Mouse (Mus musculus): ENCODE measurements around the gene Klhl2.
A peak's percentile ranks its signal among the peaks of the same experiment; 100 is the strongest.

The Klhl2 gene

DNA sequence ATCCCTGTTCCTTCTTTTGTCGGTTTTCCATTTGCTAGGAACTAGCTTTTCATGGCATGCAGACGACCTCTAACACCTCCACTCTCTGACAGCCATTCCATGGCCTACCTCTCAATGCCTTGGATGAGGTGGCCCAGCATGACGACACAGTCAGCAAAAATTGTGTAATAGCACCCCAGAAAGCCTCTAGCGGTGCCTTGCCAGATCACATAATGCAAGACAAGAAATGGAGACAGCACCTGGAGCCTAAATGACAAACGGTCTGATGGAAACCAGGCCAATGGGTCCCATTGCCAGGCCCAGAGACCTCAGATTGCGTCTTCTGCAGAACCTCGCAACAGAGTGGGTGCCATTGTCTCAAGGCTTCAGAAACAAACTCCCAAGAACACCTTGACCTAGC, 137.3 kb downstream of the Klhl2 start:
- no peak for ATAC-seq (ENCODE audit: insufficient number of reproducible peaks, low FRiP score, low TSS enrichment)

- ATAC-seq (ENCODE audit: insufficient number of reproducible peaks, low FRiP score, low TSS enrichment), result no peak
Observed at GRCm38 (mm10) chr8:64711544-64711943, 138.3 kb downstream of the Klhl2 start.

DNA sequence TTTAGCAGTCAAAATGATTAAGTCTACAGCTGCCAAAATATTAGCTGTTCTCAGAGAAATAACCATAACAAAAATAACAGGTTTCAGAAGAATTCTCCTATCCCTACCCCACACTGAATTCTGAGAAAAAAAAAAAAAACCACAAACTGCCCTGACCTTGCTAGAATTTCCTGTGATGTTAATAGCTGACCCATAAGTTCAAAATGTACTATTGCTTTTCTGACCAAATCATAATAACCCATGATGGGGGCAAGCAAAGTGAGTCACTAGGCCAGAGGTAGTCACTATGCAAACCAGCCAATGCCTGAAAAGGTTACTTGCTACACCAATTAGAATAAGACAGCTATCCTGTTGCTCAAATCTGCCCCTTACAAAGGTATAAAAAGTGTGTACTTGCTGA, 142.3 kb downstream of the Klhl2 start:
- ATAC-seq (ENCODE audit: insufficient number of reproducible peaks, low FRiP score, low TSS enrichment), result no peak

GRCm38 (mm10) chr8:64703191-64703590, 146.6 kb downstream of the Klhl2 start:
- ATAC-seq (ENCODE audit: insufficient number of reproducible peaks, low FRiP score, low TSS enrichment), result no peak

GRCm38 (mm10) chr8:64692651-64693201, 157.1 kb downstream of the Klhl2 start, which contains the start of gene Cpe:
Gene Cpe (minus strand): TSS chr8:64693054.
- ATAC-seq (ENCODE audit: insufficient number of reproducible peaks, low FRiP score, low TSS enrichment), result peak; percentile 95

DNA sequence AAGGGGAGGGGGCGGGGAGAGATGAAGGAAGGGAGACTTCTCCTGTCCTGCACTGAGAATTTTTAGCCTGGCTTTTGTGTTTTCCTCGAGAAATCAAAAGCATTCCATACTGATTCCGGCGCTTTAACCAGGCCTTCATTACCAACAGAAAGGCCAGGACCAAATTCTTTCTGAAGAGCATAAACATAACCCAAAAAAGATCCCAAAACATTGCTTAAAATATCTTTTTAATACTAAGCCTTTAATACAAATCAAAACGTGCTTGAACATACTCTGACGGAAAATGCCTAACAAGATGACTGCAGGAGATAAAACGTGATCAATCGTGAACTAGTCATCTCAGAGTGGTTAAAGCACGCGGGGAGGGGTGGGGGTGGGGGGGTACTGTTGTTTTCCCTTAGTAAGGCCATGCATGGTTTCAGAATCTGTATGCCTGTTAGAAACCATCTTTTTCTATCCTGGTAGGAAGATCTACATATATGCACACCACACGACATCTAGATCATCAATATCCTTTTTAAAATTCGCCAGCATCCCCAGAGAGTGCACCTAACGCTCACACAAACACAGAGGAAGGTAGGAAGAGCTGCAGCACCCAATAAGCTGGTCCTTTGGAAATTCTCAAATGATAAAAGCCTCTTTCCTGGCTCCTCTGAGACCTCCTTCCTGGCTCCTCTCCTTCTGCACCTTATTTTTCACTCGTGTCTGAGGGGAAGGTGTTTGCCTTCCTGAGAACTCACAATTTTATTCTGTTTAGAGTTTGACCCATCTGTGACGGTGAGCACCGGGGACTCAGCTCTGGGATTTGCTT, 158.0 kb downstream of the Klhl2 start:
- ATAC-seq (ENCODE audit: insufficient number of reproducible peaks, low FRiP score, low TSS enrichment), result 0 out of 2 replicates have a peak, but pooled peaks have one; percentile 1

GRCm38 (mm10) chr8:64690845-64691244, 159.0 kb downstream of the Klhl2 start:
- no peak for ATAC-seq (ENCODE audit: insufficient number of reproducible peaks, low FRiP score, low TSS enrichment)

DNA sequence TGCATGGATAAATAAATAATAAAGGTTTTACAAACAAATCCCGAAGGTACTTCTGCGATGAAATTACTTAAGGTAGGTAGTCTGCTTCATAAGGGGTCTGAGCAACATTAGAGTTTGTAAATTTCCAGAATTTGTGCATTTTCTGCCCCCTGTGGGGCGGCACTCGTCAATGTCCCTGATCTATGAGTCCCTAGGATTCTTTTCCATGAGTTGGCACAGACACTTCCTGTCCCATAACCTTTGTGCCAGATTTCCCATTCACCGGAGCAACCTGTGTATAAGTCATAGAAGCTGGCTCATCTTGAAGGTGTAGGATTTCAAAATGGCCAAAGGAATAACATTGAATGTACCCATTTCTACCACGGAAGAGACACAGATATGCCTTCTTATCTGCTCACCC, 159.5 kb downstream of the Klhl2 start:
- no peak for ATAC-seq (ENCODE audit: insufficient number of reproducible peaks, low FRiP score, low TSS enrichment)

Measured in cerebellum, adult (tissue).